Mouse (Mus musculus) right cerebral cortex, postnatal 4 days (tissue): ENCODE results near the gene Uevld.
"Not testable (repeated sequence)": the region's sequence is repeated elsewhere in the genome, so short reads cannot be mapped to it uniquely, and the experiment has no call there.

Source experiments
- DNase-seq: peaks from one replicate; pipeline ENCODE4 v3.0.0-alpha.2; 2022

The Uevld gene

DNA sequence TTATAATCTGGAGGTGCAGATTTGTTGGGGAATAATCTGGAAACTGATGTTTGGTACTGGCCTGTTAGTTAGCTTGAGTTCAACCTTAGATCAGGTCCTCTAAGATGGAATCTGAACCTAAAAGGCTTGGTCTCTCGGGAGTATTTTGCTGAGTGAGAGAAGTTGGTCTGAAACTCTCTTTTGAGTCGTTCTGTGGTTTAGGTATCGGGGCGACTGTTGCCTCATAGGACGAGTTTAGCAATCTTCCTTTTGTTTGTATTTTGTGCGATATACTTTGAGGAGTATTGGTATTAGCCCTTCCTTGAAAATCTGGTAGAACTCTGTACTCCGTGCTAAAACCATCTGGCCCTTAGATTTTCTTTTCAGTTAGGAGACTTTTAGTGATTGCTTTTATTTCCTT lies 5.7 kb upstream of the Uevld start:
- no peak for DNase-seq

DNA sequence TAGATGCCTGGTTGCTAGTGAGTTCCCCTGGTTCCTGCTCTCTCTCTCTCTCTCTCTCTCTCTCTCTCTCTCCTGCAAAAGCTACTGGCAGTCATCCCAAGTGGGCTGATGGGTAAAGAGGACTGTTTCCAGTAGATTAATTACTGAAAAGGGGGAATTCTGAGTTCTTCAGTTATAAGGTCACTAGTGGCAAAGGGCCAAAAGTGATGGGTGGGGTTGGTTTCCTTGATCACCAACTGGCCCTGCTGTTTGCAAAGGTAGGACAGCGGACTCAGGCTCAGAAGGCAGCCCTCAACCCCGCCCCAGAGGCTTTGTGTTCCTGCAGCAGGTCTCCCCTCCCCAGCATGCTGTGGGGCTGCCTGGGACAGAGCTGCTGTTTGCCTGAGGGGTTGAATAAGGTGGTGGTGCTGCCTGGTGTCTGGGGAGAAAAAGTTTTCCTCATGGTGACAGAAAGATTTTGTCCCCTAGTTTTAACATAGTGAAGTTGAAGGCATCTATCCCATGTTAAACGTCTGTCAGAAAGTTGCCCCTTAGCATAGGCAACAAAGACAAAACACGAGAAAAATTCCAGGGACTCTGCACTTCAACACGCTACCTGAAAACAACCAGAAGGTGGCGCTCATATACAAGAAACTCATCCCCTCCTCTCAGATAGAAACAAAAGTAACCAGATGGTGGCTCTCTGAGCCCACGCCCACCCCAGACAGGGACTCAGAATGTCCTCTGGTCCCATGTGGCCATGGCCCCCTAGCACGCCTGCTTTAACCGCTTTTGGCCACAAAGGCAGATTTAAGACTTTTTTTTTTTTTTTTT lies 4.7 kb upstream of the Uevld start:
- DNase-seq, result peak; percentile 58

DNA sequence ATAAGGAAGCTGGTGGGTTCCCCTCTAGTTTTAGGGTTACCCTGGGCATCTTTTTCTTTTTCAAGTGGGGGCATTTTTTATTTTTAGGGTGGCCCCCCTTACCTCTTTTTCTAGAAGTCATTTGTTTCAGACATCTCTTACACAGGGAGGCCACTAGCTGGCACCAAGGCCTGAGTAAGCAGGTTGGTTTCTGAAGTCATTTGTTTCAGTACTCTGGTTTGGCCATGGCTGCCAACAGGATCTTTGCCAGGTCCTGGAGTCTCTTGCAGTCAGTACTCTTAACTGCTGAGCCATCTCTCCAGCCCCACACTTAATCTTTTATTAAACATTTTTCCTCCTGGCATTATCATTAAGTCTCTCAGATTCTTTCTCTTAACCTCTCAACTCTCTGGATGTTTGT lies 3.8 kb upstream of the Uevld start:
- DNase-seq, result peak; percentile 12

DNA sequence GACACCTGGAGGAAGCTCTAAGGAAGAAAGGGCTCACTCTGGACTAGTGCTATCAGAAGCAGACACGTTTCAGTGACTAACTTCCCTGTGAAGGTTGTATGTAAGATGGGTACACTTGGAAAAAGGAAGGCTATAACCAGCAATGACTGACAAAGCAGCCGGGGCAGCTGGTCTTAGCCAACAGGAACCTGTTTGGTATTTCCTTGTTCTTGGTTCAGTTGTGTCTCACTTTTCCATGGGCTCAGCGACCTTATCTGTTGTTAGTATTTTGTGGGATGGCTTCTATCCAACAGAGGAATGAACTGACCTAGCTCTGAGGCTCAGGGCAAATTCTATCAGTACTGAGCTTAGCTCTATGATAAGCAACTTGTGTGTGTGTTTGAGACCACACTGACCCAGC lies 2.7 kb upstream of the Uevld start:
- no peak for DNase-seq

DNA sequence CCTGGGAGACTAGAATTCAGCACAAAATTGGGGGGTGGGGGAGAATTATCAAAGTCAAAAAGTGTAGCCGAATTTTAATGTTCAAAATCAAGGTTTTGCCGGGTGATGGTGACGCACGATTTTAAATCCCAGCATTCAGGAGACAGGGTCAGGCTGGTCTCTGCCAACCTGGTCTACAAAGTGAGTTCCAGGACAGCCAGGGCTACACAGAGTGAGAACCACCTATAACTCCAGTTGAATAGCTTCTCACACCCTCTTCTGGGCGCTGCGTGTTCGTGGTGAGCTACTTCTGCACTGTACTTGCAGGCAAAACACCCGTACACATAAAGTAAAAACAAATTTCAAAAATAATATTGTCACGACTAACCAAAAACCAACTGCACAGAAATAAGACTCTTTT lies 526 bp upstream of the Uevld start:
- DNase-seq, result no peak

DNA sequence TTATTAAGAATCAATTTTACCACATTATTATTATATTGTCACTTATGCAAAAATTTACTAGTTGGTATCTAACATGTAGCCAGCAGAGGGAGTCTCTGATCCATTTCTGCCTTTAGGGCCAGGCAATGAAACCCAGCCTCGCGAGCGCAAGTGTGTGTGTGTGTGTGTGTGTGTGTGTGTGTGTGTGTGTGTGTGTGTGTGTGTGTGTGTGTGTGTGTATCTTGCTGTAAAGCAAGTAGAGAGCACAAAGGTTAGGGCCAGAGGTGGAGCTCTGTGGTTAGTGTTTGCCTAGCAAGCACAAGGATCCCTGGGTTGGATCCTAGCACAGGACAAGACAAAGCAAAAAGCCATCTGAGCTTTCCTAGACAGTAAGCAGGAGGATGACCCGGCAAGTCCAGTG lies 22.5 kb downstream of the Uevld start:
- peak; percentile 21 for DNase-seq

DNA sequence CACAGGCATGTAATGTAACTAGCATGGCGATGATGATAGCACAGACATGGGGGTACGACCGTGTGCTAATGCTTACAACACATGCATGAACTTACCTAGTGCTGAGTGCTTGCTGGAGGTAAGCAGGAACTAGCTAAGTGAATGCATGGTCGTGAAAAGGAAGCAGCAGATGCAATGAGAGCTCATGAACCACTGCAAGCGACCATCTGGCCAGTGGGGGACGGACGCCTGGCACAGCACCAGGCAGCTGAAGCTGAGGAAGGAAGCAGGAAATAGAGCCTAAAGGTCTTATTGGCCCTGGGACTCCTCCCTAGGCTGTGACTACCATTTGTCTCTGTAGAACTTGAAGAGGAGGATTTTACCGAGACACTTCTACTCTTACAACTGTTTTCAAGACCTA lies 23.5 kb downstream of the Uevld start:
- no peak for DNase-seq

DNA sequence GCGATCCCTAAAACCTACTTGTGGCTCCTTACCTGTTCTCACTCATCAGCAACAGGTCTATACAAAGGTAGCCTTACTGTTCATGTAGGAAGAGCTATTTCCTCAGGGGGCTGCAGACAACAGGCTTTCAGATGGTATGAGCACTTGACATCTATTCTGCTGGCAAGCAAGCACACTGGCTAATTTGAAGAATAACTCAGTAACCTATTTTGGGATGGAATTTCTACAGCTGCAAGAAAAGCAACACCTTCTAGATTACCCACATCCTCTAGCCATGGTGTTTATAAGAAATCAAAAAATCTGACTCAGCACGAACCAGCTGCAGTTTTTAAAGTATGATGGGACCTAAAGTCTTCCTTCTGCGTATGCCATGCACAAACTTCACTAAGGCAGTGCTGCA lies 27.0 kb downstream of the Uevld start:
- DNase-seq, result no peak

DNA sequence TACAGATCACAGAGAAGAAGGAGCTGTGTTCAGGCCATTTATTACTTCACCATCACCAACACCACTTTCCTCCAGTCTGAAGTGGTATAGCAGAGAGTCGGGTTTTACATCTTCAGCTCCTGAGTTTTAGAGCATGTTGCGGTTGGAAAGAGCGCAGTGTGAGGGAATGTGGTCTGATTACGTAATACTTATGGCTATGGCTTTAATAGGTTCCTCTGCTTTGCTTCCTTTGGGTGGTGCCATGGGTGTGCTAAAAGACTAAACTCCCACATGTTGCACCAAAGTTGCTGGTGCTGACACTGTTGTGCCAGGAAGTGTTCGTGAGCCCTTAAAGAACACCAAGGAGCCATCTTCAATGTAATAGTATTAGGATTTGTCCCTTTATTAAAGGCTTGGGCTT lies 30.0 kb downstream of the Uevld start:
- DNase-seq, result no peak

DNA sequence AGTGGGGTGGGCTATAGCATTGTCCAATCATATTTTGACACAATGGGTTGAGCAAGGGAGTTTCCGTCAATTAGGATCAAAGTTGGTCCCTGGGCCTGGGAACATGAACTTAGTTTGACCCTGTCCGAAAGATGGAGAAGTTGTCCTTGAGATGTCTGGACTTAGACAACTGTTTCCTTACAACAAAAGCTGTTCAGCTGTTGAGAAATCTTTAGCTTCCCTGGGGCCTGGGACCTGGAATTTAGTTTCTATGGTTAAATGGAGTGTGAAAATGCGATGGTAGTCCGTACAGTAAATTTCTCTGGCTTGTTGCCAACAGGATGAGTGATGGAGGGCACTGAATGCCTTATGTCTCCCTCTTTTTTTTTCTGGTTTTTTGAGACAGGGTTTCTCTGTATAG lies 36.3 kb downstream of the Uevld start:
- DNase-seq, result no peak

DNA sequence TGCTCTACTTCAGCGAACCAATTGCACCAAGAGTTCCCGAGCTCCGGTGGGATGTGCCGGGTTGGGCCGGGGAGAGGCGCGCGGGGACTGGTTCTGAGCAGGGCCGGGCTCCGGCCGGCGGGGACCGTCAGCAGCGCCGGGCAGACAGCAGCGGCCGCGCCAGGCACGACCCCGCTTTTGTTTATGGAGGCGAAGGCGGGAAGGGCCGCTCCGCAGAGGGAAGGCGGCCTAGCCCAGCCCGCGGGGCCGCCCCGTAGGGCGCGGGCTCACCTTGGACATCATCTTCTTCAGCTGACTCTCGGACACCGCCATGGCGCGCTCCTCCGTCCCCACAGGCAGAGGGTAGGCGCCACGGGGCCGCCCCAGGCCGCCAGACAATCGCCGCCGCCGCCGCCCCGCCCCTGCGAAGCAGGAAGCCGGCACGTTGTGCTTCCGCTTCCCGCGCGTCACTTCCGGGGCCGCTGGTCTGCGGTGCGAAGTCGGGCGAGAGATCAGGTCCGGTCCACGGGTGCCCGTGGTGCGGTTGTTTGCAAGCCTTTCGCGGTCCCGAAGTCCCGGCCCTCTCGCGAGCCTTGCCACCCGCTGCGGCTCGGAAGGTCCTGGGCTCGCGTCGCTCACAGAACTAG lies 38.7 kb downstream of the Uevld start, which contains the start of gene Tsg101:
Gene Tsg101 (minus strand): TSS at position 419 of the 626 bp plus-strand sequence.
- DNase-seq, result peak; percentile 89

DNA sequence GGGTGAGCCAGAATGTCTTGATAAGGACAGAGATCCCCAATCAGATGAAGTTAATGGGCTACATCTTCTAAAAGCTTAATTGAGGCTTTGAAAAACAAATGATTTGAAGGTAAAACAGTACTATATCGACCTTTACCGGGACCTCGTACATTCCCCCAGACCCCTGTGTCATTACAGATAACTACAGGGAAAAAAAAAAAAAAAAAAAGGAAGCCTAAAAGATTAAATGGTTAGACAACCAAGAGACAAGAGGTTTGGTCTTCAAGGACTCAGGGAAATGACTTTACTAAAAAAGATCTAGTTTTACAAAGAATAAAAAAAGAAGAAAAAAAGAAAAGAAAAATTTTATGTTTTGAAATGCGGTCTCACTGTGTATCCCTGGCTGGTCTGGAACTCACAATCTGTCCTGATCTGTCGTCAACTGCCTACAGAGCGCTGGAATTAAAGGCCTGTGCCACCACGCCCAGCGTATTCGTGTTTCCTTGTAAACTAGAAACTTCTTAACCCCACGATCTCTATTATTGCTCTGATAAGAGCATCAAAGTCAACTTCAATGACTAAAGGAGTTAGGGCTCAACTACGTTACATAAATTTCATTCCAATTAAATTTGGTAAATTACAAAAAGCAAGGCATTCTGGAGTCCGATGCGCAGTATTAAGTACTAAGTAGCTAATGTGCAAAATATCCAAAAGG lies 39.5 kb downstream of the Uevld start:
- no peak for DNase-seq

DNA sequence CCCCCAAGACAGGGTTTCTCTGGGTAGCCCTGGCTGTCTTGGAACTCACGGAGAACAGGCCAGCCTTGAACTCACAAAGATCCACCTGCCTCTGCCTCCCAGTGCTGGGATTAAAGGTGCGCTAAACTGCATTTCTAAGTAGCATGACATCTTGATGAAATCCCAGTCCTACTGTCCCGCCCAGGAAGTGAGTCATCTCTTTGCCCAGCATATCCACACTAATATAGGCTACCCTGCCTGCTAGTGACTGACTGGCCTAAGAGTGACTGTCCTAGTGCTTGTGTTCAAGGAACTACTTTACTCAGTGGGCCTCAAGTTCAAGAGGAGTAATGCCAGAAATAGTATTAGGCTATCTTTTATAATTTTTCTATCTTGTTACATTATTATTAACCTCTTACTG lies 42.0 kb downstream of the Uevld start:
- DNase-seq, result no peak

DNA sequence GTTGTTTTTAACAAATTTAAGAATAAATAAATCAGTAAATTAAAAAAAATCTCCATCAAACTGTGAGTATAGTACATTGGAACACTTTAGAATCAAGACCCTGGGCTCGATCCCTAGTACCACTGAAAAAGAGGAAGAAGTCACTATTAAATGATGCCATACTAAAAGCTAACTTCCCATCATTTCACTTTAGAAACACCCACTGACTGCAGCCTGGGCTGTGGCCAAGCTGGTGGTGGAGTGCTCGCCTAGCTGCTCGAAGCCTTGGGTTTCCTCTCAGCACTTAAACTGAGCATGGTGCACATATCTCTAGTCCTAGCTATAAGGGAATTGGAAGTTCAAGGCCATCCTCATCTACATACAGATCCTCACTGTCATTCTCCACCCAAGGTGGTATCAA lies 47.1 kb downstream of the Uevld start:
- no peak for DNase-seq

DNA sequence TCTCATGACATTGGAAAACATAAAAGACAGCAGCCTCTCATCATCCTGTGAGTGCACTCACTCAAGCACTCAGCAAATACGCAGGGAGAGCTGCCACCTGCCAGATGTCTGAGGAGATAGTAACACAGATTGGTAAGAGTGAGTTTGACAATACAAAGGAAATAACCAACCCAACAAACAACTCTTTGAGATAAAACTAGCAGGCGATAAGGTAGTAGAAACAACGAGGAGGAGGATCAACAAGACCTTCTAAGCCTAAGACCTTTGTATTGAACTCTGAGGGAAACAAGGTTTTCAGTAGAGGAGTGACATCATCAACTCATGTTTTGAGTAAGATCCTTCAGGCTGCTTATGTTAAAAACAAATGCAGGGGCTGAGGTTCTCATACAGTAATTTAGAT lies 59.0 kb downstream of the Uevld start:
- no peak for DNase-seq

DNA sequence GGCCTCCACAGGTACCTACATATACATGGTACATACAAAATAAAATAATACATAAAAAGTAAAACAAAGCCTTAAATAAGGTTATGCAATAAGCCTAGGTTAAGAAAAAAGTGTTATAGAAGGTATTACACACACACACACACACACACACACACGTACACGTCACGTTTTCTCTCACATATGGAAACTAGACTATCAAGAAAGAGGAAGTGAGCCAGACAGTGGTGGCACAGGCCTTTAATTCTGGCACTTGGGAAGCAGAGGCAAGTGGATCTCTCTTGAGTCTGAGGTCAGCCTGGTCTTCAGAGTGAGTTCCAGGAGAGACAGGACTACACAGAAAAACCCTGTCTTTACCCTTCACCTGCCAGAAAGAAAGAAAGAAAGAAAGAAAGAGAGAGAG lies 62.8 kb downstream of the Uevld start:
- DNase-seq, result no peak

DNA sequence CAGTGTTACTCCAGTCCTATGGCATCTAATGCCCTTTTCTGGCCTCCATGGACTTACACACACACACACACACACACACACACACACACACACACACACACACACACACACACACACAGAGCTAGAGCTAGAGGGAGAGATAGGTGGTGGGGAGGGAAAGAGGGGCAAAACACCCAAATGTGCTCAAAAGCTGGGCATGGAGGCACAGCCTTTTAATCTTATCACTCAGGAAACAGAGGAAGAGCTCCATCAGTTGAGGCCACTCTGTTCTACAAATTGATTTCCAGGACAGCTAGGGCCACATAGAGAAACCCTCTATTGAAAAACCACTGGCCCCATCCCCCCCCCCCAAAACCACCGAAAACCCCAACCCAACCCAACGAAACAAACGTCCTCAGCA lies 75.0 kb downstream of the Uevld start:
- DNase-seq, result no peak

DNA sequence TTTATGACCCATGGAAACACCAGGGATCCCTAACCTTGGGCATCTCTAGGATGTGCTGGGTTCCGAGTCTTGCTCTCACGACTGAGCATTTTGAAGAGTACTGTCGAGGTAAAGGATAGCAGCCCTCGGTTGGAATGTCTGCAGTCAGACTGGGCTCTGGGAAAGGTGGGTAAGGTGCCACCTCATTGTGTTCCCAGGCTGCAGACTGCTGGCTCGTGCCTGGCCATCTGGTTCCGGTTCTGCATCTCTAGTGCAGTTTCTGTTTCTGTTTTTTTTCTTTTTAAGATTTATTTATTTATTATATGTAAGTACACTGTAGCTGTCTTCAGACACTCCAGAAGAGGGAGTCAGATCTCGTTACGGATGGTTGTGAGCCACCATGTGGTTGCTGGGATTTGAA lies 76.4 kb downstream of the Uevld start:
- not testable (repeated sequence) for DNase-seq

DNA sequence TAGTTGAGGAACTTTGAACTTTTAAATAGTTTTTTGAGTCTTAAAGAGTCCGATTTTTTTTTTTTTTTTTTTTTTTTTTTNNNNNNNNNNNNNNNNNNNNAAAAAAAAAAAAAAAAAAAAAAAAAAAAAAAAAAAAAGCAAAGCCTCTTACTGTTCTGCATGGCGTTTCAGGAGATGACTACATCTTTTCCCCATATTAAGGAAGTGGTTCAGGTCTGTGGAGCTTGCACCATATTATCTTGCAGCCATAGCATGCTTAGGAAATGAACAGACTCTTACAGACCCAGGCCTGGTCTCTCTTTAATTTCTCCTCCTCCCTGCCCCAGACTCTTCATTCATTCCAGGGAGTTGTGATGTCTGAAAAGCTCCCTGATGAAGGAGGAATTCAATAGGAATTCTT lies 77.3 kb downstream of the Uevld start:
- DNase-seq, result no peak

DNA sequence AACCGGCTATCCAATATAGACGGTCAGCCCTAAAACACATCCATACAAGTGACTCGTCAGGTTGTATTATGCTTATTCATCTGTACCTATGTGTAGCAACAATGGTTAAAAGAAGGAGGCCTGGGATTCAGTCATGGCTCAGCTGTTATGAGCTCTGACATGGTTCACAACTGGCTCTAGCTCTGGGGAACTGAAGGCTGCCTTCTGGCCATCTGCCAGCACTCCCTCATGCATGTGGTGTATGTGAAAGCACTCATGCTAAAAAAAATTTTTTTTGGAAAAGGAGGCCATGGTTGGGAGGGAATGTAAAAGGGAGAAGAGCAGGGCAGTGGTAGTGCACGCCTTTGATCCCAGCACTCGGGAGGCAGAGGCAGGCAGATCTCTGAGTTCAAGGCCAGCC lies 78.5 kb downstream of the Uevld start:
- peak; percentile 9 for DNase-seq

DNA sequence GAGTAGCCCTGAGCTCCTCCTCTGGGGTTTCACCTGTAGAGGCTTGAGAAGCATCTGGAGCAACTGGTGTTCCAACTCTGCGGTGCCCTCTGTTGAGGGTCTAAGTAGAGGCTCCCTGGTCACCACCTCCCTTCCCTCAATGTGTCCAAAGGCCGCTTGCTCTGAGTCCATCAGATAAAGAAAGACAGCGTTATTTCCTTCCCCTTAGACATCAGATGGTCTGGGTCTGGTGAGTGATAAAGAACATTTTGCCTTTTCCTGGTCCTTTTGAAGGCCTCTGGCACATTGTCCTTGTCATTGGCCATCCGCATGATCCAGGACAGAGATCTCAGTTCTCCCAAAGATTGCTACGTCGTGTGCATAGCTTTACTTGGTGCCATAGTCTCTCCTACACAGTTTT lies 81.1 kb downstream of the Uevld start:
- DNase-seq, result no peak

DNA sequence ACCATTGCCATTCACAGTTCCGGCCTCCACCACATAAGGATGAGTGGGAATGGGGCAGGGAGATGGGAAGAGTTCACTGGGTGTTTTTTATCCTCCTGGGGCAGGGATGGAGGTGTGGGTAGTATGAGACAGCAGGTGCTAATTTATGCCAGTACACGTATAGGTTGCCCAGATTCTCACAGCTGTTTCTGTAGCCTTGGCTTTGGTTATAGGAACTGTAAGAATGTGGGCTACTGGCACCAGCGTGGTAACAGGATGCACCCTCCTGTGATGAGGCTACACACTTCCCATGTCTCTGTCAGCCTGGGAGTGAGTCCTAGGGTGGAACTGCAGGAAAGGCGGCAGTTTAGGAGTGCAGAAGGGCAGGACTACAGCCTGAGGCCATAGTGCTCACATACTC lies 81.5 kb downstream of the Uevld start:
- no peak for DNase-seq
